Mouse (Mus musculus) spleen, postnatal 10 days (tissue): ENCODE data around the gene Crybg1.

Experiments
- DNase-seq, 2 experiments: peaks; one replicate each; pipeline ENCODE4 v3.0.0; 2021 to 2022; ENCODE audit warnings: low spot score in 2 of 2

The Crybg1 gene

GRCm38 (mm10) chr10:44148337-44149317 is at the start of gene Crybg1:
Gene Crybg1 (minus strand): TSS chr10:44148853.
- DNase-seq, result peak; percentile 50 to 79

- DNase-seq, result no peak
These were observed 28.7 kb upstream of the Crybg1 start for GRCm38 (mm10) chr10:44177365-44177764.

- peak in 1 of 2 experiments; percentile 18 for DNase-seq
These were observed 27.9 kb upstream of the Crybg1 start for GRCm38 (mm10) chr10:44176548-44176947.

- DNase-seq, result no peak
These were observed 27.5 kb upstream of the Crybg1 start for GRCm38 (mm10) chr10:44176120-44176519.

GRCm38 (mm10) chr10:44170145-44170544 is 21.5 kb upstream of the Crybg1 start:
- no peak for DNase-seq

GRCm38 (mm10) chr10:44167061-44167460 is 18.4 kb upstream of the Crybg1 start:
- no peak for DNase-seq

GRCm38 (mm10) chr10:44164258-44164975 is 15.8 kb upstream of the Crybg1 start:
- DNase-seq, result peak in 1 of 2 experiments; percentile 62

- no peak for DNase-seq
These were observed 14.4 kb upstream of the Crybg1 start for GRCm38 (mm10) chr10:44163028-44163427.

GRCm38 (mm10) chr10:44160150-44160549 is 11.5 kb upstream of the Crybg1 start:
- DNase-seq, result no peak

- no peak for DNase-seq
These were observed 8.8 kb upstream of the Crybg1 start for GRCm38 (mm10) chr10:44157489-44157888.

GRCm38 (mm10) chr10:44150501-44150900 is 1.8 kb upstream of the Crybg1 start:
- no peak for DNase-seq

- no peak for DNase-seq
These were observed 5.3 kb downstream of the Crybg1 start for GRCm38 (mm10) chr10:44143401-44143800.

- no peak for DNase-seq
These were observed 10.4 kb downstream of the Crybg1 start for GRCm38 (mm10) chr10:44138137-44138855.

GRCm38 (mm10) chr10:44126047-44126446 is 22.6 kb downstream of the Crybg1 start:
- no peak for DNase-seq

GRCm38 (mm10) chr10:44124400-44124933 is 24.2 kb downstream of the Crybg1 start:
- no peak for DNase-seq

GRCm38 (mm10) chr10:44118616-44119015 is 30.0 kb downstream of the Crybg1 start:
- DNase-seq, result no peak

GRCm38 (mm10) chr10:44116796-44117195 is 31.9 kb downstream of the Crybg1 start:
- DNase-seq, result no peak

GRCm38 (mm10) chr10:44114611-44115010 is 34.0 kb downstream of the Crybg1 start:
- no peak for DNase-seq

GRCm38 (mm10) chr10:44112005-44112675 is 36.5 kb downstream of the Crybg1 start:
- no peak for DNase-seq

GRCm38 (mm10) chr10:44111168-44111567 is 37.5 kb downstream of the Crybg1 start:
- DNase-seq, result no peak

GRCm38 (mm10) chr10:44110460-44110859 is 38.2 kb downstream of the Crybg1 start:
- no peak for DNase-seq
